In the genomic region with DNA sequence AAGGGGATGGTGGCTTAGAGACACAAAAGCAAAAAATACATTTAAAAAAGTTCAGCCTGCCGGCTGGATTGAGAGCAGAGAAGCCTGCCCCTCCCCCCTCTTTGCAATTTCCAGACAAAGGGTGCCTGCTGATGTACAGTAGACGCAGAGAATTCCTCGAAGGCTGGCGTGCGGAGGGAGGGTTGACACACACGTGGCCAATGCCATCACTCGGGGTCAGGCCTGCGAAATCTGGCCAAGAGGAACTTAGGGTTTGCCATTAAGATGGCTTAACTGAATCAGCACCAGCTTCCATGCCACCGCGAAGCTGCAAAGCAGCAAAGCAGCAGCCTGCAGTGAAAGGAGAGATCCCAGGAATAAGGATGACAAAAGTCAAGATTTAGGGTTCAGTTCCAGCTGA, we compare ENCODE assay signal across 7 mouse cellular contexts. TPM values are rescaled to one million over a fixed set of nuclear protein-coding genes. Genes with fewer than 3 reads are reported as not detected.
DNase-seq lines count a peak whose midpoint lies in the region; ATAC-seq and TF ChIP-seq lines count a peak whose summit lies in the region.

No protein-coding gene starts in this region.

- H3K79me2 ChIP-seq in myocyte (ENCODE audit: control insufficient read depth, insufficient read depth) = peaks cover 37% of the 10 kb centered on the region

- peaks cover 39% of the 10 kb centered on the region for H3K36me3 ChIP-seq in embryonic facial prominence, embryonic 10.5 days (replicated peaks)
- H3K36me3 ChIP-seq in limb, embryonic 13.5 days = peaks cover 21% of the 10 kb centered on the region
- peaks cover 8% of the 10 kb centered on the region for H3K36me3 ChIP-seq in myocyte (ENCODE audit: control insufficient read depth, insufficient read depth)

- H3K4me3 ChIP-seq in embryonic facial prominence, embryonic 10.5 days = peak overlapping the region; percentile 99
- H3K4me3 ChIP-seq in limb, embryonic 13.5 days = peak overlapping the region; percentile 99
- peak overlapping the region; percentile 99 for H3K4me3 ChIP-seq in myocyte

- peaks cover 25% of the 10 kb centered on the region for H3K4me1 ChIP-seq in embryonic facial prominence, embryonic 10.5 days
- H3K4me1 ChIP-seq in limb, embryonic 13.5 days = peaks cover 12% of the 10 kb centered on the region

- H3ac ChIP-seq in myocyte (ENCODE audit: control insufficient read depth, insufficient read length) = no peak overlapping the region

- peaks cover 5% of the 10 kb centered on the region; the same call in 1 of the 2 replicates for H3K9me3 ChIP-seq in embryonic facial prominence, embryonic 10.5 days
- no peaks in the 10 kb centered on the region; the same call in 1 of the 2 replicates for H3K9me3 ChIP-seq in limb, embryonic 13.5 days

- peak overlapping the region; percentile 71 for H3K4me2 ChIP-seq in limb, embryonic 13.5 days (replicated peaks)
- H3K4me2 ChIP-seq in myocyte (ENCODE audit: low read depth) = peak overlapping the region; percentile 75

- peak; percentile 31 for DNase-seq in left cerebral cortex, postnatal 36 days (ENCODE audit: low spot score in 2 of 2)
- DNase-seq in left cerebral cortex, adult 11 months (ENCODE audit: low spot score) = no peak
- peak; percentile 77 for DNase-seq in embryonic facial prominence, embryonic 10.5 days (ENCODE audit: low spot score)
- peak; percentile 12 to 23 for DNase-seq in heart, postnatal 36 days
- DNase-seq in thymus, postnatal 25 days = peak; percentile 59

- ATAC-seq in limb, embryonic 13.5 days (ENCODE audit: low FRiP score, low read depth) = no peak

- H3K27me3 ChIP-seq in embryonic facial prominence, embryonic 10.5 days (replicated peaks; ENCODE audit: low read depth, poor library complexity, severe bottlenecking) = no peaks in the 10 kb centered on the region
- no peaks in the 10 kb centered on the region for H3K27me3 ChIP-seq in limb, embryonic 13.5 days
- no peaks in the 10 kb centered on the region for H3K27me3 ChIP-seq in myocyte (ENCODE audit: control insufficient read depth, insufficient read depth, insufficient read length)

- peak overlapping the region; percentile 99 for H3K27ac ChIP-seq in embryonic facial prominence, embryonic 10.5 days (replicated peaks)
- H3K27ac ChIP-seq in limb, embryonic 13.5 days = peak overlapping the region; percentile 65; the same call in 1 of the 2 replicates

- WGBS in embryonic facial prominence, embryonic 10.5 days = under 1% methylated on average over 10 of the region's 10 CpGs
- 4% methylated on average over 10 of the region's 10 CpGs for whole genome bisulfite sequencing in limb, embryonic 13.5 days

- no peak for TF ChIP-seq POLR2A in myocyte (IDR thresholded peaks at IDR 0.05; ENCODE audit: insufficient read length, low read depth)

- H3K9ac ChIP-seq in limb, embryonic 13.5 days = peak overlapping the region; percentile 68

- intact Hi-C loops in left cerebral cortex, postnatal 36 days (cut with DNase I) = no loop called here
- intact Hi-C loops in heart, postnatal 36 days (cut with DNase I) = loop anchor here (2.0 kb wide), 1 partner anchor 16 kb away; no protein-coding TSS in a partner anchor

TF ChIP-seq in myocyte, 11 proteins besides CTCF, POLR2A, EP300 and RAD21:
- no peak for TF ChIP-seq REST (IDR thresholded peaks at IDR 0.05; ENCODE audit: insufficient read depth, insufficient read length)
- peak; percentile 76 for TF ChIP-seq POLR2AphosphoS2 (IDR thresholded peaks at IDR 0.05; ENCODE audit: insufficient read length, low read depth)
- TF ChIP-seq MYOD1 (IDR thresholded peaks at IDR 0.05; ENCODE audit: control insufficient read depth in 1 of 3, insufficient read length in 2 of 3, low read depth in 2 of 3) = peak in 1 of 3 experiments; percentile 20
- no peak for TF ChIP-seq CEBPB (IDR thresholded peaks at IDR 0.05; ENCODE audit: insufficient read depth, poor library complexity, severe bottlenecking)
- no peak for TF ChIP-seq MAX (IDR thresholded peaks at IDR 0.05; ENCODE audit: low read depth)
- TF ChIP-seq TCF3 (IDR thresholded peaks at IDR 0.05; ENCODE audit: insufficient read length, low read depth) = no peak
TF ChIP-seq in myocyte: peak in this region for 2.

RNA-seq across cellular contexts. Expression of gene Sox4, which starts 5.0 kb away (rescaled TPM):
- total RNA-seq in left cerebral cortex, postnatal 36 days (2021) = 10 to 100 TPM; 21.9 to 24.1 TPM
- polyA plus RNA-seq in embryonic facial prominence, embryonic 10.5 days (2016; fragmentation: Nextera tagmentation; extraction: Ambion mirVana) = 69.6 and 73.2 TPM in 2 replicates
- 10 to 100 TPM; 21.7 to 29.0 TPM for total RNA-seq in heart, postnatal 36 days (2021)
- polyA plus RNA-seq in limb, embryonic 13.5 days (2015; fragmentation: Nextera tagmentation; extraction: Ambion mirVana) = 74.2 and 77.0 TPM in 2 replicates
- polyA plus RNA-seq in myocyte (2012; fragmentation: generic; extraction: Trizol) = 28.2 TPM
